18 mouse cellular contexts compared by ENCODE assay signal in genomic region chr14:29305623-29306022, GRCm38 (mm10).
A peak's percentile ranks its signal among the peaks of the same experiment; 100 is the strongest.
DNase-seq lines count a peak whose midpoint lies in the region; ATAC-seq and TF ChIP-seq lines count a peak whose summit lies in the region.
"Had no signal": no experiment of that assay in that cellular context is flagged by ENCODE, and none has a peak within 500 bp of the region (broad histone marks: within the 10 kb centered on the region; RNA-seq: fewer than 3 reads in every experiment).

No protein-coding gene starts in this region.

- H3K9ac ChIP-seq in heart, embryonic 11.5 days (ENCODE audit: low read depth, low read length): no peak overlapping the region
- no peak overlapping the region for H3K9ac ChIP-seq in neural tube, embryonic 13.5 days
- no peak overlapping the region for H3K9ac ChIP-seq in midbrain, postnatal 0 days (replicated peaks; ENCODE audit: low read length, poor library complexity, severe bottlenecking)
- H3K9ac ChIP-seq: embryonic facial prominence, embryonic 15.5 days; liver, embryonic 12.5 days; lung, embryonic 15.5 days had no signal

- no peak overlapping the region for H3K27ac ChIP-seq in heart, embryonic 11.5 days (ENCODE audit: low read depth, low read length)
- 0 out of 2 replicates have a peak overlapping the region, but pooled peaks have one; percentile 13 for H3K27ac ChIP-seq in neural tube, embryonic 13.5 days (replicated peaks)
- no peak overlapping the region for H3K27ac ChIP-seq in midbrain, postnatal 0 days (ENCODE audit: low read depth, low read length)
- H3K27ac ChIP-seq: embryonic facial prominence, embryonic 15.5 days; limb, embryonic 10.5 days; liver, embryonic 12.5 days; lung, embryonic 15.5 days had no signal

- H3K4me3 ChIP-seq in heart, embryonic 11.5 days (ENCODE audit: low read depth, low read length): no peak overlapping the region
- H3K4me3 ChIP-seq in neural tube, embryonic 13.5 days: no peak overlapping the region
- H3K4me3 ChIP-seq in midbrain, postnatal 0 days (ENCODE audit: low read depth, low read length): no peak overlapping the region
- H3K4me3 ChIP-seq: embryonic facial prominence, embryonic 15.5 days; limb, embryonic 10.5 days; liver, embryonic 12.5 days; lung, embryonic 15.5 days had no signal

- WGBS in heart, embryonic 11.5 days (ENCODE audit: insufficient replicate concordance): 73% methylated on average over 9 of the region's 9 CpGs
- WGBS in neural tube, embryonic 13.5 days: 61% methylated on average over 9 of the region's 9 CpGs
- 64% methylated on average over 9 of the region's 9 CpGs for WGBS in midbrain, postnatal 0 days

- no peaks in the 10 kb centered on the region for H3K4me1 ChIP-seq in heart, embryonic 11.5 days (ENCODE audit: control insufficient read depth, insufficient read depth, low read length)
- peaks cover 12% of the 10 kb centered on the region for H3K4me1 ChIP-seq in neural tube, embryonic 13.5 days (replicated peaks)
- no peaks in the 10 kb centered on the region for H3K4me1 ChIP-seq in midbrain, postnatal 0 days (ENCODE audit: insufficient read depth, low read length)
- H3K4me1 ChIP-seq: embryonic facial prominence, embryonic 15.5 days; limb, embryonic 10.5 days; liver, embryonic 12.5 days; lung, embryonic 15.5 days had no signal

- H3K9me3 ChIP-seq in heart, embryonic 11.5 days (replicated peaks; ENCODE audit: control insufficient read depth, low read length): no peaks in the 10 kb centered on the region
- no peaks in the 10 kb centered on the region for H3K9me3 ChIP-seq in neural tube, embryonic 13.5 days
- no peaks in the 10 kb centered on the region for H3K9me3 ChIP-seq in midbrain, postnatal 0 days (ENCODE audit: low read length)
- H3K9me3 ChIP-seq: embryonic facial prominence, embryonic 15.5 days; limb, embryonic 10.5 days; liver, embryonic 12.5 days; lung, embryonic 15.5 days had no signal

- ATAC-seq in heart, embryonic 11.5 days (replicated peaks; ENCODE audit: insufficient number of reproducible peaks, low FRiP score, low TSS enrichment): no peak
- ATAC-seq in neural tube, embryonic 13.5 days (ENCODE audit: low read depth): no peak
- no peak for ATAC-seq in midbrain, postnatal 0 days (ENCODE audit: low FRiP score)
- ATAC-seq in erythroblast, adult 5-6 weeks (replicated peaks; ENCODE audit: low FRiP score, poor library complexity, severe bottlenecking): no peak
- ATAC-seq: liver, embryonic 12.5 days had no signal

- no peak overlapping the region for H3K4me2 ChIP-seq in heart, embryonic 11.5 days
- no peak overlapping the region for H3K4me2 ChIP-seq in neural tube, embryonic 13.5 days
- H3K4me2 ChIP-seq in midbrain, postnatal 0 days (ENCODE audit: low read depth, low read length, poor library complexity, severe bottlenecking): no peak overlapping the region
- H3K4me2 ChIP-seq: embryonic facial prominence, embryonic 15.5 days; liver, embryonic 12.5 days; lung, embryonic 15.5 days had no signal

- TF ChIP-seq CTCF in midbrain, postnatal 0 days (IDR thresholded peaks at IDR 0.05): no peak

- no peaks in the 10 kb centered on the region for H3K36me3 ChIP-seq in heart, embryonic 11.5 days (ENCODE audit: control insufficient read depth, insufficient read depth, low read length)
- no peaks in the 10 kb centered on the region for H3K36me3 ChIP-seq in neural tube, embryonic 13.5 days
- no peaks in the 10 kb centered on the region for H3K36me3 ChIP-seq in midbrain, postnatal 0 days (ENCODE audit: insufficient read depth, low read length)
- H3K36me3 ChIP-seq: embryonic facial prominence, embryonic 15.5 days; G1E; limb, embryonic 10.5 days; liver, embryonic 12.5 days; lung, embryonic 15.5 days had no signal

- H3K27me3 ChIP-seq in heart, embryonic 11.5 days (ENCODE audit: control insufficient read depth, insufficient read depth, low read length): no peaks in the 10 kb centered on the region
- no peaks in the 10 kb centered on the region for H3K27me3 ChIP-seq in neural tube, embryonic 13.5 days
- H3K27me3 ChIP-seq in midbrain, postnatal 0 days (ENCODE audit: insufficient read depth, low read length): no peaks in the 10 kb centered on the region
- H3K27me3 ChIP-seq: embryonic facial prominence, embryonic 15.5 days; liver, embryonic 12.5 days; lung, embryonic 15.5 days had no signal

- peak; percentile 2 for DNase-seq in heart, adult 8-10 months (ENCODE audit: low spot score)
- DNase-seq in neural tube, embryonic 10.5 days (ENCODE audit: extremely low spot score, low spot score): no peak
- peak; percentile 14 for DNase-seq in cerebellum, adult 9-10 months
- peak; percentile 43 for DNase-seq in midbrain, postnatal 0 days (ENCODE audit: low spot score)
- DNase-seq: adrenal gland, adult 8-10 months; gastrocnemius, postnatal 25 days; kidney, adult 2 months; kidney, postnatal 36 days; right cerebral cortex, postnatal 25 days; thymus, adult 18-20 months had no signal
